Mouse (Mus musculus) megakaryocyte-erythroid progenitor cell, adult 5-6 weeks (primary cell): ENCODE measurements around the gene Ppp3r2. TPM values are rescaled to one million over a fixed set of nuclear protein-coding genes. Genes with fewer than 3 reads are reported as not detected.

Source experiments
- ATAC-seq: replicated peaks from 2 replicates; pipeline ENCODE4 v1.8.0; 2016; ENCODE audit warnings: mild to moderate bottlenecking, inconsistent platforms; ENCODE audit not compliant: severe bottlenecking, poor library complexity, low FRiP score, low TSS enrichment
- total RNA-seq, 2 experiments: library from RNA; stranded (forward) in 1 of 2; stranded (reverse) in 1 of 2; fragments of 200-1000, 215-1000 nt in 1 of 2; fragments of >200 nt in 1 of 2; fragmentation: Nextera tagmentation in 1 of 2; gene quantifications; 2 replicates each; pipeline ENCODE4 v1.2.3; 2014 to 2017

Gene Ppp3r2
- total RNA-seq (2014; fragmentation: Nextera tagmentation): not detected in 2 replicates
- not detected in 2 replicates for total RNA-seq (2017)

GRCm38 (mm10) chr4:49681812-49682211 is at the start of gene Ppp3r2:
Gene Ppp3r2, minus strand, starts transcription at chr4:49682024.
- no peak for ATAC-seq

DNA sequence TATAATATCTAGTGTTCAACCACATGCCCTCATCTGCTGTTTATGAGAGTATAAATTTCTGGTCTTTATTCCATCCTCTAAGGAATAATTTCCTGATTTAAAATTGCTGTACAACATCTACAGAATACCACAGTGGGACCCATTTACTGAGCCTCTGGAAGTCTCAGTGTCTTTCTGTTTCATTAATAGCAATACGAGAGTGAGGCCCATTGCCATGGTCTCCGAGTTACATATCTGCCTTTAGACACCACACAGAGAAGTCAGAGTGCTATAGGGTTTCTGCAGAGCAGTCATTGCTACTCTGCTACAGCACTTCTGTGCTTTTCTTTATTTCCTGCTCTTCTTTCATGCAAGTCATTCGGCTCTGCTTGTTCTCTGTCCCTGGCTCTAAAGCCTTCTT is 47.5 kb upstream of the Ppp3r2 start:
- no peak for ATAC-seq

DNA sequence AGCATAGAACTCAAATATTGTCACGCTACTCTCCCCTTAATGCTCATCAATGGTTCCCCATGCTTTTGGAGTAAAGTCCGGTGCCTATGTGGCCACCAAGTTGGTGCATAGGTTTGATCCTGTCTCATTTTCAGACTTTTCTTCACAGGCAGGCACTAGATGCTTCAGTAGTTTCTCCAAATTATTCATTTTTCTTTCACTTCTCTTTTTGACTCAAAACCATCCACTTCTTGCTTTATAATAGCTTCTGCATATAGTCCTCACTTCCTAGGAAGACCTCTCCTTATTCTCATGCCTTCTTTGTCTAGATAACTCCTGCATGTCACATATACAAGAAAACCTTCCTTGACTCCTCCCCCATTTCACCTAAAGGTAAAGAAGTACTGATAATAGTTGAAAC is 42.1 kb upstream of the Ppp3r2 start:
- ATAC-seq: no peak

DNA sequence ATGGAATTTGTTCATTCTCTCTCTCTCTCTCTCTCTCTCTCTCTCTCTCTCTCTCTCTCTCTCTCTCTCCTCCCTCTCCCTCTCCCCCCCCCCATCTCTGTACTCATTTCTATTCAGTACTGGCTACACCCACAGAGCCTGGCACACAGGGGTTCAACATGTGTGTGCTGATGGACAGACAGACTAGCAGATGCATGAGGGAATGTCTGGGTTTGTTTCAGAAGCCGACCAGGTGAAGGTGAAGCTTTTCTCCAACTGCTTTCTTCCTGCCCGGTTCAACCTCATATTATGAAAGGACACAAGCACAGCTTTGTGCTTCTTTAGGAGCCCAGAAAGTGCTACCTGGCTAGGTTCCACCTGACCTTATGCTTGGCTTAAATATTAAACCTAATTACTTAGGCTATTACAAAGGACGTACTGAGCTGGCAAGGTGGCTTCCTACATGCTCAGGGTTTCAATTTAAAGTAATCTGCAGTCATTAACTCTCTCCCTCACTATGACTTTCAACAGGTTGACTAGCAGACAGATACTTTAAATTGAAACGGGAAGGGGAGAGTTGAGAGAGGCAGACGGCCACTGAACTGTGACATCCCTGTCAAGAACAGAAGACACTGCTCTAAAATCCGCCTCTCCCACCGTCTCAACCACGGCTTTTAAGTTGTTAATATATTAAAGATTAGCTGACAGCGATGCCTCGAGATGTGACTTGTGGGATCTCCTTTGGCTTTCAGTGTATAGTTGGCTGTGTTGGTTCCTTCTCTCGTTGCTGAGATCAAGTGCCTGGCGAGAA is 9.8 kb upstream of the Ppp3r2 start:
- no peak for ATAC-seq

- peak; percentile 68 for ATAC-seq
Measured at GRCm38 (mm10) chr4:49688594-49689288, 6.9 kb upstream of the Ppp3r2 start.

DNA sequence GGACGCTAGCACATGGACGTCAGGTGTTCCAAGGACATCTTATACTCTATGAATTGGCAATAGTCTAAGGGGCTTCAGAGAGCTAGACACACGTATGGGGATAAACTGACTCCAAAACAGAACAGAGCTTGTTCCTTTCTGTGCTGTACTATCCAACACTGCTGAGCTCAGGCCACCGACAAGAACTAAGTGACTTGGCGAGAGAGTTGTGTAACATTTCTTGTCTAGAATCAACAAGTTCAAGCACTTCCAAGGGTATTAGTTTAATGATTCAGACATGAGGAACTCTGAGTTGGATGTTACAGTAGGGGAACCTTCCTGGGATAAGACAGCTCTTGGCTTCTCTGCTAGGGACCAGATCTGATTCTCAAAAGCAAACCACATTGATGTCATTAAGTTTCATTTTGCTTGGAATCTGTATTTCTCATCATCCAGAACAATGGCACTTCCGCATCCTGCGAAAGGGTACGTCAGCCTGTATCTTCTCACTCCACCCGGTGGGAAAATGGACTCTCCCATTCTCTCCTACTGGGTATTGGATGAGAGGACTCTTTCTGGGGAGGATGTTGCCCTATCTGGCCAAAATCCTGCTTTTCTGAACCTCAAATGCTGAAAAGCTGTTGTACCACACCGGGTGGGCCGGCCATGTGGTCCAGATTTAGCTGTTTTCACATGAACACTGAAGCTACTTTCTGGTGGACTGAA is 1.5 kb downstream of the Ppp3r2 start:
- no peak for ATAC-seq

DNA sequence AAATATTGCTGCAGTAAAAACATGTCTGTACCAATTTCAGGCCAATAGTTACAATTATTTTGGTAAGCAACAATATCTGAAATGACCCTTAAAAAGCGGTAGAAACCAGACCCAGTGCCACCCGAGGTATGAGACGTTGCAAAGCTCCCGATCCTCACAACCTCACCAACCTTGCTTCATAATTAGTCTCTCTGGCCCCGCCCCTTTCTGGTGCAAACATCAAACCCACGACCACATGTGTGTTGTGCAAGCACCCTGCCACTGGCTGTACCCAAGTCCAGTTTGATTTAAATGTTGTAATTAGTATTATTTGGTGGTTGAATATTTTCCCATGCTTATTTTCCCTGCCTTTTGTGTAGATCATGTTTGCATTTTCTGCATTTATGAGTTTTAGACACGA is 5.0 kb downstream of the Ppp3r2 start:
- ATAC-seq: no peak

DNA sequence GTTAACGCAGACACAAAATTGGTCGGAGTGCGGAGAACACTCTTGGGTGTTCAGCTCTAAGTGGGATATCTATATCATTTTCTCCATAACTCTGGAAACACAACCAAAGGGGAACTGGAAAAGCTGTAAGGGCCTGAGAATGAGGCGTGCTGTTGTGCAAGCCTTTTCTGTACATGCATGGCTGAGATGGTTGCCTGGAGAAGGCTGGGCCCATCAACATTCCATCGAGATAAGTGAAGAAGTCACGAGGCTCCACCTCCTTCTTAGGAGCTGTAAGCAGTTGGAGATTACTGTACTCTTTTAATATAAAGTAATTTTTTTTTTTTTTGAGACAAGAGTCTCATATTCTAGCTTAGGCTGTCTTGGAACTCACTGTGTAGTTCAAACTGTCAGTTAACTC is 5.8 kb downstream of the Ppp3r2 start:
- ATAC-seq: no peak

GRCm38 (mm10) chr4:49664850-49665249 is 17.0 kb downstream of the Ppp3r2 start:
- ATAC-seq: no peak

DNA sequence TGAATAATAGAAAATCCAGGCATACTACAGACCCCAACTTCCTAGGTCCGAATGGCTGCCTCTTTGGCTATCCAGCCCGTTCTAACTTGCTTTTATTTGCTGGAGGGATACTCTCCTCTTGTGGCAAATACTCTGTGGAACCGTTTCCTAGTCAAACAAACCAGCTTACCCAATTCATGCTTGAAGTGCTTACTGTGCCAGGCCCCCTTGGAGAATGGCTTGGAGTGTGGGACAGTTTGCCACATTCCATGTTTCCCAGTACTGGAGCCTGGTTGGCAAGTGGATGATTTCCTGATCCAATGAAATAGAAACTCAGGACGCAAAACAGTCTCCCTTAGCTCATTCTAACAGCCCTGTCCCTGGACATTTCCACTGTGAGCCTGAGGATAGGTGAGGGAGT is 19.6 kb downstream of the Ppp3r2 start:
- ATAC-seq: no peak

- no peak for ATAC-seq
Measured at GRCm38 (mm10) chr4:49661664-49662063, 20.2 kb downstream of the Ppp3r2 start.

DNA sequence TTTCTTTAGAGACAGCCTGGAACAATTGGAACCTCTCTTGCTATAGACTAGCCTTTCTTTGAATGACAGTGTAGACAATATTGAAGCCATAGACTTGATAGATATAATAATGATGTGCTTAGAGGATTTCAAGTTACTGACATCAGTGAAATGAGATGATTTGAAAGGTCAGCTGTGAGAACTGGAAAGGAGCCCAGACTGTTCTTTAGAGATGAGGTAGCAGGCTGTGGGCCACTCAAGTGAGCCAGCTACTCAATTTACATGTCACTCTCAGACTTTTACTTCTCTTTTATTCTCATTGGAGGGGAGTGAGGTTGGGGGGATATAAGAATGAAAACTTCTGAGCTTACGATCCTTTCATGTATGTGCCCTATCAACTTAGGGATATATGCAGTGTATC is 22.4 kb downstream of the Ppp3r2 start:
- no peak for ATAC-seq

GRCm38 (mm10) chr4:49639913-49640312 is 41.9 kb downstream of the Ppp3r2 start:
- ATAC-seq: peak; percentile 95

GRCm38 (mm10) chr4:49637821-49638220 is 44.0 kb downstream of the Ppp3r2 start:
- no peak for ATAC-seq

DNA sequence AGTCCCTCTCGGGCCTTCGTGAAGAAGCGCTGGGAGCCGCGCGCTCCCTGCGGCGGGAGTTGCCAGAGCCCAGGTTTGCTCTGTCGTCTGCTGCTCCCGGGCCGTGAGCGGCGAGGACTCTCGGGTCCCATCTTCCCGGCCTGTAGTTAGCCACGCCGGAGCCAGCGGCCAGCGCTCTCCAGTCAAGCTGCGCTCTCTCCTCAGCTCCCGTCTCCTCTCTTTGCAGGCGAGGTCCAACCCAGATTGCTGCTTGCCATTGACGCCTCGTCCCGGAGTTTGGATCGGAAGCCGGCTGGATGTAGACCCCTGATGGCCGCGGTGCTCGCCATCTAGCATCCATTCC is 49.7 kb downstream of the Ppp3r2 start:
- ATAC-seq: no peak; the same call in 1 of the 2 replicates

GRCm38 (mm10) chr4:49631319-49632138 is 50.3 kb downstream of the Ppp3r2 start, which contains the start of gene Rnf20:
Gene Rnf20, plus strand, starts transcription at chr4:49632006.
- ATAC-seq: peak; percentile 95

- no peak for ATAC-seq
Measured at GRCm38 (mm10) chr4:49628941-49629340, 52.9 kb downstream of the Ppp3r2 start.
